Mouse (Mus musculus) monocyte, adult 5-6 weeks (primary cell): ENCODE results near the gene Smim6. TPM values are rescaled to one million over a fixed set of nuclear protein-coding genes. Genes with fewer than 3 reads are reported as not detected.

Experiments
- total RNA-seq: library from RNA; stranded (forward); fragments of 200-1000, 200-491, 200-594 nt; gene quantifications from 3 replicates; pipeline ENCODE4 v1.2.3, GENCODE M21; 2017

The Smim6 gene
- total RNA-seq, 1 experiment from 2014 or later = not detected

Other genes with a start within 250 kb of the Smim6 start
- gene Grb2, start 203.4 kb upstream of the Smim6 start, total RNA-seq = 28.1 to 56.7 TPM (median 47.2 TPM) in 3 replicates
- gene Tmem94, start 146.6 kb upstream of the Smim6 start, total RNA-seq = 10.8 to 33.1 TPM (median 10.9 TPM) in 3 replicates
- 0.19 to 5.1 TPM (median 0.78 TPM) in 3 replicates for gene Caskin2, start 98.4 kb upstream of the Smim6 start, total RNA-seq
- 6.3 to 11.7 TPM (median 7.3 TPM) in 3 replicates for gene Tsen54, start 97.3 kb upstream of the Smim6 start, total RNA-seq
- 10.4 to 25.9 TPM (median 10.7 TPM) in 3 replicates for gene Llgl2, start 88.0 kb upstream of the Smim6 start, total RNA-seq
- not detected in 3 replicates for gene Myo15b, start 53.6 kb upstream of the Smim6 start, total RNA-seq
- gene Smim5, start 12.1 kb upstream of the Smim6 start, total RNA-seq = 0.87 to 5.0 TPM (median 0.96 TPM) in 3 replicates
- gene Sap30bp, start 21.3 kb downstream of the Smim6 start, total RNA-seq = 109 to 210 TPM (median 121 TPM) in 3 replicates
- gene Recql5, start 21.5 kb downstream of the Smim6 start, total RNA-seq = 16.2 to 25.6 TPM (median 23.2 TPM) in 3 replicates
- gene Itgb4, start 62.7 kb downstream of the Smim6 start, total RNA-seq = not detected in 3 replicates
- gene Galk1, start 100.7 kb downstream of the Smim6 start, total RNA-seq = 3.6 to 6.4 TPM (median 5.8 TPM) in 3 replicates
- 1,370 to 2,118 TPM (median 2,068 TPM) in 3 replicates for gene H3f3b, start 115.9 kb downstream of the Smim6 start, total RNA-seq
- gene Unk, start 118.3 kb downstream of the Smim6 start, total RNA-seq = 8.3 to 18.3 TPM (median 11.6 TPM) in 3 replicates
- 27.7 to 53.1 TPM (median 29.1 TPM) in 3 replicates for gene Unc13d, start 165.9 kb downstream of the Smim6 start, total RNA-seq
- 59.0 to 73.8 TPM (median 62.7 TPM) in 3 replicates for gene Wbp2, start 175.0 kb downstream of the Smim6 start, total RNA-seq
- gene Trim47, start 215.2 kb downstream of the Smim6 start, total RNA-seq = not detected in 3 replicates
- gene Trim65, start 219.1 kb downstream of the Smim6 start, total RNA-seq = 13.9 to 23.1 TPM (median 20.1 TPM) in 3 replicates
- gene Mrpl38, start 226.9 kb downstream of the Smim6 start, total RNA-seq = 10.7 to 28.4 TPM (median 15.3 TPM) in 3 replicates